Comparison of ENCODE assay signal across 10 mouse cellular contexts in the genomic region with DNA sequence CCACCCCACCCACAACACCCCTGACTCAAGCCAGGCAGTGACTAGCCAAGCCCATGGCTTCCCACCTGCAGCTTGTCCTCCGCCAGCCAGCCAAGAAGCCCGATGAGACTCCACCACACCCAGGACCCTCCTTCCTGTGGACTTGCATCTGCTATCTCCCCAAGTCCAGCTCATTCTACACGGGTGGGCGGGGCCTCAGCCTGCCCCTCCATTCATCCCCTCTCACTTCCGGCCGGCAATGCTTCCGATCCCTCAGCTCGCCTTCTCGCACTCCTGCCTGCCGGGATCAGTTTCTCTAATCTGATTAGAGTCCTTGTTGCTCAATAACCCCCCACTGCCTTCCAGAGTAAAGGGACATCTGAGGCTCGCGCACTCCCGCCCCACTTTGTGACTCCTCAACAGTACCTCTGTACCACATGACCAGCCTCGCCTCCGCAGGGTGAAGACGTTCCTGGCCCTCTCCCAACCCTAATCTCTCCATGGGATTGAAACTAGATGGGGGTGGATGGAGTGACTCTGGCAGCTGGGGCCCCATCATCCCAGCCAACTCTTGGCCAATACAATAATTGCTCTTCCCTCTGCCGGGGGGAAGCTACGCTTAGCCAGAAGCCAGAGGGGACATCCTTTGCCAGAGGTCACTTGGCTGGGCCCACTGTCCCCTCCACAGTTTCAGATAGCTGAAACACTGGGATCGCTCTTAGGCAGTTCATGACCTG. TPM values are rescaled to one million over a fixed set of nuclear protein-coding genes. Genes with fewer than 3 reads are reported as not detected.
DNase-seq lines count a peak whose midpoint lies in the region; ATAC-seq and TF ChIP-seq lines count a peak whose summit lies in the region.
"Had no signal": no experiment of that assay in that cellular context is flagged by ENCODE, and none has a peak within 500 bp of the region (broad histone marks: within the 10 kb centered on the region; RNA-seq: fewer than 3 reads in every experiment).

No protein-coding gene starts in this region.

- H3K27me3 ChIP-seq in kidney, embryonic 14.5 days (ENCODE audit: control insufficient read depth, insufficient read depth, low read length): peaks cover 12% of the 10 kb centered on the region
- peaks cover 24% of the 10 kb centered on the region for H3K27me3 ChIP-seq in forebrain, embryonic 11.5 days (ENCODE audit: control insufficient read depth, insufficient read depth, low read length)
- peaks cover 16% of the 10 kb centered on the region; the same call in 1 of the 2 replicates for H3K27me3 ChIP-seq in hindbrain, embryonic 14.5 days (ENCODE audit: control insufficient read depth, insufficient read depth, low read length)
- H3K27me3 ChIP-seq in lung, postnatal 0 days (replicated peaks; ENCODE audit: insufficient read depth, low read length): peaks cover 15% of the 10 kb centered on the region

- peak overlapping the region; percentile 6; the same call in 1 of the 2 replicates for H3K4me3 ChIP-seq in kidney, embryonic 14.5 days (ENCODE audit: low read length)
- H3K4me3 ChIP-seq in forebrain, embryonic 11.5 days (ENCODE audit: low read depth, low read length): peak overlapping the region; percentile 19
- H3K4me3 ChIP-seq in hindbrain, embryonic 14.5 days (replicated peaks; ENCODE audit: low read length): 0 out of 2 replicates have a peak overlapping the region, but pooled peaks have one; percentile 6
- H3K4me3 ChIP-seq in lung, postnatal 0 days (ENCODE audit: low read depth, low read length): peak overlapping the region; percentile 17; the same call in 1 of the 2 replicates

- no peaks in the 10 kb centered on the region for H3K36me3 ChIP-seq in kidney, embryonic 14.5 days (ENCODE audit: control insufficient read depth, insufficient read depth, low read length)
- H3K36me3 ChIP-seq in forebrain, embryonic 11.5 days (ENCODE audit: control insufficient read depth, insufficient read depth, low read length): no peaks in the 10 kb centered on the region
- H3K36me3 ChIP-seq in hindbrain, embryonic 14.5 days (replicated peaks; ENCODE audit: control insufficient read depth, insufficient read depth): no peaks in the 10 kb centered on the region
- H3K36me3 ChIP-seq in lung, postnatal 0 days (ENCODE audit: insufficient read depth, low read length): no peaks in the 10 kb centered on the region

- ATAC-seq in kidney, embryonic 14.5 days (ENCODE audit: low FRiP score, low TSS enrichment): no peak
- ATAC-seq in forebrain, embryonic 11.5 days (replicated peaks; ENCODE audit: low FRiP score): no peak
- no peak for ATAC-seq in hindbrain, embryonic 14.5 days (ENCODE audit: low FRiP score)
- peak; percentile 79 for ATAC-seq in lung, postnatal 0 days
- ATAC-seq: Patski had no signal

- peaks cover 44% of the 10 kb centered on the region for H3K4me1 ChIP-seq in kidney, embryonic 14.5 days (ENCODE audit: control insufficient read depth, insufficient read depth, low read length)
- H3K4me1 ChIP-seq in forebrain, embryonic 11.5 days (replicated peaks; ENCODE audit: control insufficient read depth, insufficient read depth, low read length): peaks cover 14% of the 10 kb centered on the region
- H3K4me1 ChIP-seq in hindbrain, embryonic 14.5 days (replicated peaks; ENCODE audit: control insufficient read depth, insufficient read depth, low read length): peaks cover 50% of the 10 kb centered on the region
- H3K4me1 ChIP-seq in lung, postnatal 0 days (ENCODE audit: insufficient read depth, low read depth, low read length): peaks cover 10% of the 10 kb centered on the region; the same call in 1 of the 2 replicates

- no peak for DNase-seq in kidney, adult 9 months
- no peak for DNase-seq in forebrain, embryonic 11.5 days (ENCODE audit: low spot score)
- DNase-seq in hindbrain, embryonic 14.5 days (ENCODE audit: low spot score): no peak
- peak; percentile 84 for DNase-seq in lung, postnatal 0 days (ENCODE audit: low spot score)
- DNase-seq in frontal cortex, postnatal 36 days (ENCODE audit: low spot score in 2 of 2): no peak
- no peak for DNase-seq in T-cell, adult 2 months (ENCODE audit: low spot score)
- no peak for DNase-seq in left cerebral cortex, postnatal 10 days (ENCODE audit: extremely low spot score in 1 of 2, low spot score in 2 of 2)

- H3K27ac ChIP-seq in kidney, embryonic 14.5 days (ENCODE audit: low read depth, low read length): no peak overlapping the region; the same call in 1 of the 2 replicates
- no peak overlapping the region for H3K27ac ChIP-seq in forebrain, embryonic 11.5 days (ENCODE audit: low read depth, low read length)
- no peak overlapping the region for H3K27ac ChIP-seq in hindbrain, embryonic 14.5 days
- no peak overlapping the region for H3K27ac ChIP-seq in lung, postnatal 0 days (ENCODE audit: low read length)

- no peaks in the 10 kb centered on the region for H3K9me3 ChIP-seq in kidney, embryonic 14.5 days (ENCODE audit: control insufficient read depth, low read length)
- no peaks in the 10 kb centered on the region for H3K9me3 ChIP-seq in forebrain, embryonic 11.5 days (ENCODE audit: control insufficient read depth, low read length)
- no peaks in the 10 kb centered on the region for H3K9me3 ChIP-seq in hindbrain, embryonic 14.5 days (ENCODE audit: control insufficient read depth, low read length)
- H3K9me3 ChIP-seq in lung, postnatal 0 days (ENCODE audit: low read length): no peaks in the 10 kb centered on the region

- intact Hi-C loops in left cerebral cortex, postnatal 10 days (cut with DNase I): no loop called here

- no peak overlapping the region for H3K9ac ChIP-seq in kidney, embryonic 14.5 days (ENCODE audit: low read depth, low read length)
- H3K9ac ChIP-seq in forebrain, embryonic 11.5 days (ENCODE audit: low read length): no peak overlapping the region
- H3K9ac ChIP-seq in hindbrain, embryonic 14.5 days: no peak overlapping the region
- H3K9ac ChIP-seq in lung, postnatal 0 days (replicated peaks; ENCODE audit: low read depth): no peak overlapping the region

- no peak for TF ChIP-seq CTCF in lung, postnatal 0 days (IDR thresholded peaks at IDR 0.05)

- peak overlapping the region; percentile 24 for H3K4me2 ChIP-seq in kidney, embryonic 14.5 days (replicated peaks; ENCODE audit: low read depth, low read length)
- peak overlapping the region; percentile 37 for H3K4me2 ChIP-seq in forebrain, embryonic 11.5 days (ENCODE audit: low read depth, low read length, severe bottlenecking)
- H3K4me2 ChIP-seq in hindbrain, embryonic 14.5 days (replicated peaks): peak overlapping the region; percentile 34
- H3K4me2 ChIP-seq in lung, postnatal 0 days (replicated peaks; ENCODE audit: low read depth, low read length): no peak overlapping the region

- TF ChIP-seq EP300 in lung, postnatal 0 days (IDR thresholded peaks at IDR 0.05): 0 out of 2 replicates have a peak, but pooled peaks have one; percentile 34

- WGBS in kidney, embryonic 14.5 days: 25% methylated on average over 19 of the region's 19 CpGs
- WGBS in forebrain, embryonic 11.5 days: 6% methylated on average over 19 of the region's 19 CpGs
- WGBS in hindbrain, embryonic 14.5 days: 11% methylated on average over 19 of the region's 19 CpGs
- WGBS in lung, postnatal 0 days: 8% methylated on average over 19 of the region's 19 CpGs

RNA-seq across cellular contexts. Expression of gene Hpca, which starts 4.1 kb away (rescaled TPM):
- 0.83 TPM in 2 replicates for polyA plus RNA-seq in kidney, embryonic 14.5 days (2014; fragmentation: Nextera tagmentation; extraction: Ambion mirVana)
- polyA plus RNA-seq in forebrain, embryonic 11.5 days (2014; fragmentation: Nextera tagmentation; extraction: Ambion mirVana): 0.87 and 1.2 TPM in 2 replicates
- 56.2 and 68.7 TPM in 2 replicates for polyA plus RNA-seq in hindbrain, embryonic 14.5 days (2014; fragmentation: Nextera tagmentation; extraction: Ambion mirVana)
- polyA plus RNA-seq in lung, postnatal 0 days (2015; fragmentation: Nextera tagmentation; extraction: Ambion mirVana): 0.51 and 1.1 TPM in 2 replicates
- total RNA-seq in left cerebral cortex, postnatal 10 days (2021): 100 to 1,000 TPM; 441 to 451 TPM
- total RNA-seq: gastrocnemius, postnatal 36 days had no signal
- polyA plus RNA-seq: Patski had no signal

RNA-seq across cellular contexts. Expression of gene Fndc5, which starts 10.9 kb away (rescaled TPM):
- 4.3 and 5.7 TPM in 2 replicates for polyA plus RNA-seq in kidney, embryonic 14.5 days (2014; fragmentation: Nextera tagmentation; extraction: Ambion mirVana)
- 0.63 and 1.4 TPM in 2 replicates for polyA plus RNA-seq in forebrain, embryonic 11.5 days (2014; fragmentation: Nextera tagmentation; extraction: Ambion mirVana)
- polyA plus RNA-seq in hindbrain, embryonic 14.5 days (2014; fragmentation: Nextera tagmentation; extraction: Ambion mirVana): 14.5 and 15.4 TPM in 2 replicates
- polyA plus RNA-seq in lung, postnatal 0 days (2015; fragmentation: Nextera tagmentation; extraction: Ambion mirVana): 7.6 and 9.7 TPM in 2 replicates
- total RNA-seq in left cerebral cortex, postnatal 10 days (2021): 10 to 100 TPM; 41.8 to 44.6 TPM
- polyA plus RNA-seq: Patski had no signal

RNA-seq across cellular contexts. Expression of gene Tmem54, which starts 20.5 kb away (rescaled TPM):
- 8.5 and 10.0 TPM in 2 replicates for polyA plus RNA-seq in kidney, embryonic 14.5 days (2014; fragmentation: Nextera tagmentation; extraction: Ambion mirVana)
- 1.5 and 2.0 TPM in 2 replicates for polyA plus RNA-seq in forebrain, embryonic 11.5 days (2014; fragmentation: Nextera tagmentation; extraction: Ambion mirVana)
- 0.33 TPM in 1 of 2 replicates, not detected in the other for polyA plus RNA-seq in hindbrain, embryonic 14.5 days (2014; fragmentation: Nextera tagmentation; extraction: Ambion mirVana)
- 2.4 and 2.9 TPM in 2 replicates for polyA plus RNA-seq in lung, postnatal 0 days (2015; fragmentation: Nextera tagmentation; extraction: Ambion mirVana)
- total RNA-seq in left cerebral cortex, postnatal 10 days (2021): not detected
- total RNA-seq: gastrocnemius, postnatal 36 days had no signal
- polyA plus RNA-seq: Patski had no signal

Comparison
In these comparisons a context has a peak if more than half of its experiments do, and no peak if none do; other contexts are left out.
1. RNA of gene Hpca, which starts 4.1 kb away (polyA plus RNA-seq): 56.2 to 68.7 TPM in hindbrain, embryonic 14.5 days; 0.87 to 1.2 TPM in forebrain, embryonic 11.5 days, 0.83 TPM in kidney, embryonic 14.5 days and 0.51 to 1.1 TPM in lung, postnatal 0 days; every median in the first group is over 10 times any median in the second.
2. Peak in every context shown above with its lines, with median percentiles within 50 percentile points of each other: H3K4me3 ChIP-seq.